Mouse (Mus musculus) liver, embryonic 15.5 days (tissue): ENCODE data around the gene Ap4s1. TPM values are rescaled to one million over a fixed set of nuclear protein-coding genes. Genes with fewer than 3 reads are reported as not detected.

Experiments
- ATAC-seq: fragments of 200-750 bp; cut with Nextera tagmentation; 2 replicates; pipeline ENCODE4 v1.8.0; 2017; ENCODE audit warnings: moderate number of reproducible peaks, mild to moderate bottlenecking, moderate library complexity; ENCODE audit not compliant: insufficient read depth
- H3K27ac ChIP-seq: fragments of 300-500 bp; sonication (generic); replicated peaks from 2 replicates; pipeline ENCODE4 v1.5.1; 2015; ENCODE audit warnings: mild to moderate bottlenecking, inconsistent platforms
- H3K27me3 ChIP-seq: fragments of 300-500 bp; sonication (generic); 2 replicates; pipeline ENCODE4 v1.6.1; 2015; ENCODE audit warnings: mild to moderate bottlenecking, inconsistent platforms
- H3K36me3 ChIP-seq: fragments of 300-500 bp; sonication (generic); replicated peaks from 2 replicates; pipeline ENCODE4 v1.6.1; 2015; ENCODE audit warnings: moderate library complexity, mild to moderate bottlenecking, inconsistent platforms
- H3K4me1 ChIP-seq: fragments of 300-500 bp; sonication (generic); replicated peaks from 2 replicates; pipeline ENCODE4 v1.6.1; 2015; ENCODE audit warnings: inconsistent platforms
- H3K4me2 ChIP-seq: fragments of 300-500 bp; sonication (generic); 2 replicates; pipeline ENCODE4 v1.6.1; 2015; ENCODE audit warnings: moderate library complexity, mild to moderate bottlenecking, inconsistent platforms
- H3K4me3 ChIP-seq: fragments of 300-500 bp; sonication (generic); replicated peaks from 2 replicates; pipeline ENCODE4 v1.5.1; 2015; ENCODE audit warnings: mild to moderate bottlenecking, inconsistent platforms
- H3K9ac ChIP-seq: fragments of 300-500 bp; sonication (generic); 2 replicates; pipeline ENCODE4 v1.6.1; 2015; ENCODE audit warnings: moderate library complexity, mild to moderate bottlenecking, inconsistent platforms
- H3K9me3 ChIP-seq: fragments of 300-500 bp; sonication (generic); replicated peaks from 2 replicates; pipeline ENCODE4 v1.6.1; 2016; ENCODE audit warnings: inconsistent platforms
- WGBS: fragments of 180-500 bp; shearing (Covaris S2); methylation state at CpG from one replicate; pipeline ENCODE4 v1.1.7; 2015; ENCODE audit warnings: mixed read lengths; ENCODE audit not compliant: insufficient replicate concordance; 5-methylcytosine and 5-hydroxymethylcytosine counted together
- polyA plus RNA-seq: library from polyadenylated mRNA; unstranded; fragments of >200 nt; fragmentation: Nextera tagmentation; extraction: Ambion mirVana; gene quantifications from 2 replicates; pipeline ENCODE4 v1.2.1, GENCODE M21; 2015

Ap4s1 gene
- polyA plus RNA-seq, 1 experiment from 2014 or later: 13.7 TPM

GRCm38 (mm10) chr12:51705778-51706177 is 14.9 kb downstream of the Ap4s1 start:
- H3K27ac ChIP-seq: no peak overlapping the region
- peaks cover 20% of the 10 kb centered on the region for H3K4me1 ChIP-seq
- 52% methylated on average over 12 of the region's 12 CpGs for WGBS
- H3K36me3 ChIP-seq: no peaks in the 10 kb centered on the region
- H3K4me2 ChIP-seq: no peak overlapping the region
- H3K27me3 ChIP-seq: no peaks in the 10 kb centered on the region
- no peaks in the 10 kb centered on the region for H3K9me3 ChIP-seq
- no peak overlapping the region for H3K4me3 ChIP-seq
- no peak for ATAC-seq
- no peak overlapping the region for H3K9ac ChIP-seq

- Histone ChIP-seq H3K36me3 (no peaks in the 10 kb centered on the region), H3K4me3 (no peak overlapping the region), H3K4me2 (no peak overlapping the region), H3K27ac (no peak overlapping the region), H3K9me3 (no peaks in the 10 kb centered on the region), H3K9ac (no peak overlapping the region), H3K4me1 (peaks cover 16% of the 10 kb centered on the region), H3K27me3 (no peaks in the 10 kb centered on the region)
- WGBS: 78% methylated on average over 5 of the region's 5 CpGs
- no peak for ATAC-seq
Observed at GRCm38 (mm10) chr12:51706673-51707235, 15.9 kb downstream of the Ap4s1 start.

- Histone ChIP-seq H3K4me1 (peaks cover 16% of the 10 kb centered on the region), H3K9ac (no peak overlapping the region), H3K9me3 (no peaks in the 10 kb centered on the region), H3K4me3 (no peak overlapping the region), H3K27ac (no peak overlapping the region), H3K4me2 (no peak overlapping the region), H3K36me3 (no peaks in the 10 kb centered on the region), H3K27me3 (no peaks in the 10 kb centered on the region)
- no peak for ATAC-seq
- 61% methylated on average over 14 of the region's 14 CpGs for WGBS
Observed at GRCm38 (mm10) chr12:51708941-51709686, 18.3 kb downstream of the Ap4s1 start.

GRCm38 (mm10) chr12:51709741-51710140 is 18.9 kb downstream of the Ap4s1 start:
- Histone ChIP-seq H3K27ac (no peak overlapping the region), H3K27me3 (no peaks in the 10 kb centered on the region), H3K4me1 (peaks cover 16% of the 10 kb centered on the region), H3K9me3 (no peaks in the 10 kb centered on the region), H3K9ac (no peak overlapping the region), H3K36me3 (no peaks in the 10 kb centered on the region), H3K4me2 (no peak overlapping the region), H3K4me3 (no peak overlapping the region)
- no peak for ATAC-seq
- WGBS: 70% methylated on average over 3 of the region's 3 CpGs

GRCm38 (mm10) chr12:51710154-51710553 is 19.3 kb downstream of the Ap4s1 start:
- Histone ChIP-seq H3K36me3 (no peaks in the 10 kb centered on the region), H3K4me1 (peaks cover 16% of the 10 kb centered on the region), H3K27me3 (no peaks in the 10 kb centered on the region), H3K4me3 (no peak overlapping the region), H3K27ac (no peak overlapping the region), H3K9ac (no peak overlapping the region), H3K4me2 (no peak overlapping the region), H3K9me3 (no peaks in the 10 kb centered on the region)
- no peak for ATAC-seq
- 38% methylated on average over 5 of the region's 5 CpGs for WGBS

GRCm38 (mm10) chr12:51712685-51713084 is 21.9 kb downstream of the Ap4s1 start:
- Histone ChIP-seq H3K4me3 (no peak overlapping the region), H3K4me1 (peaks cover 10% of the 10 kb centered on the region), H3K9me3 (no peaks in the 10 kb centered on the region), H3K4me2 (no peak overlapping the region), H3K27ac (no peak overlapping the region), H3K27me3 (no peaks in the 10 kb centered on the region), H3K9ac (no peak overlapping the region), H3K36me3 (no peaks in the 10 kb centered on the region)
- ATAC-seq: no peak
- WGBS: 57% methylated on average over 1 of the region's 1 CpGs

GRCm38 (mm10) chr12:51718617-51719016 is 27.8 kb downstream of the Ap4s1 start:
- 68% methylated on average over 6 of the region's 6 CpGs for WGBS
- Histone ChIP-seq H3K4me1 (peaks cover 8% of the 10 kb centered on the region), H3K27ac (no peak overlapping the region), H3K27me3 (no peaks in the 10 kb centered on the region), H3K4me2 (no peak overlapping the region), H3K9ac (no peak overlapping the region), H3K9me3 (no peaks in the 10 kb centered on the region), H3K36me3 (no peaks in the 10 kb centered on the region; the same call in 1 of the 2 replicates), H3K4me3 (no peak overlapping the region)
- ATAC-seq: no peak

GRCm38 (mm10) chr12:51721836-51722235 is 31.0 kb downstream of the Ap4s1 start:
- H3K4me1 ChIP-seq: peaks cover 8% of the 10 kb centered on the region
- no peaks in the 10 kb centered on the region; the same call in 1 of the 2 replicates for H3K36me3 ChIP-seq
- ATAC-seq: no peak
- no peaks in the 10 kb centered on the region for H3K9me3 ChIP-seq
- no peak overlapping the region for H3K27ac ChIP-seq
- H3K4me2 ChIP-seq: no peak overlapping the region
- H3K9ac ChIP-seq: no peak overlapping the region
- H3K27me3 ChIP-seq: no peaks in the 10 kb centered on the region
- H3K4me3 ChIP-seq: no peak overlapping the region
- WGBS: 68% methylated on average over 8 of the region's 8 CpGs

- no peak for ATAC-seq
- 59% methylated on average over 11 of the region's 11 CpGs for WGBS
Observed at GRCm38 (mm10) chr12:51729058-51729457, 38.2 kb downstream of the Ap4s1 start.

GRCm38 (mm10) chr12:51729827-51730226 is 39.0 kb downstream of the Ap4s1 start:
- Histone ChIP-seq H3K27me3 (no peaks in the 10 kb centered on the region), H3K4me2 (no peak overlapping the region), H3K27ac (no peak overlapping the region), H3K9ac (no peak overlapping the region), H3K4me3 (no peak overlapping the region), H3K36me3 (no peaks in the 10 kb centered on the region), H3K4me1 (no peaks in the 10 kb centered on the region), H3K9me3 (no peaks in the 10 kb centered on the region)
- ATAC-seq: no peak
- 86% methylated on average over 9 of the region's 9 CpGs for WGBS

More at GRCm38 (mm10) chr12:51729058-51729457, 38.2 kb downstream of the Ap4s1 start:
- H3K27me3 ChIP-seq: no peaks in the 10 kb centered on the region
- no peaks in the 10 kb centered on the region for H3K4me1 ChIP-seq
- H3K9ac ChIP-seq: no peak overlapping the region
- H3K9me3 ChIP-seq: no peaks in the 10 kb centered on the region
- no peak overlapping the region for H3K27ac ChIP-seq
- H3K4me3 ChIP-seq: no peak overlapping the region
- H3K4me2 ChIP-seq: no peak overlapping the region
- H3K36me3 ChIP-seq: no peaks in the 10 kb centered on the region

GRCm38 (mm10) chr12:51734605-51735211 is 43.9 kb downstream of the Ap4s1 start:
- WGBS: 72% methylated on average over 14 of the region's 14 CpGs
- H3K4me2 ChIP-seq: no peak overlapping the region
- ATAC-seq: 0 out of 2 replicates have a peak, but pooled peaks have one; percentile 15

More at GRCm38 (mm10) chr12:51734605-51735211, 43.9 kb downstream of the Ap4s1 start:
- no peaks in the 10 kb centered on the region for H3K4me1 ChIP-seq
- H3K9ac ChIP-seq: no peak overlapping the region
- H3K27ac ChIP-seq: no peak overlapping the region
- no peaks in the 10 kb centered on the region for H3K36me3 ChIP-seq
- H3K27me3 ChIP-seq: no peaks in the 10 kb centered on the region
- no peaks in the 10 kb centered on the region for H3K9me3 ChIP-seq
- H3K4me3 ChIP-seq: no peak overlapping the region
